In genomic region chr4:42879829-42880676, GRCm38 (mm10) we compare ENCODE assay signal across 12 mouse cellular contexts. TPM values are rescaled to one million over a fixed set of nuclear protein-coding genes. Genes with fewer than 3 reads are reported as not detected.
DNase-seq lines count a peak whose midpoint lies in the region; ATAC-seq and TF ChIP-seq lines count a peak whose summit lies in the region.
"Had no signal": no experiment of that assay in that cellular context is flagged by ENCODE, and none has a peak within 500 bp of the region (broad histone marks: within the 10 kb centered on the region; RNA-seq: fewer than 3 reads in every experiment).

No protein-coding gene starts in this region.

- H3K27me3 ChIP-seq in hindbrain, embryonic 14.5 days (ENCODE audit: control insufficient read depth, insufficient read depth, low read length), result no peaks in the 10 kb centered on the region
- H3K27me3 ChIP-seq in hindbrain, embryonic 10.5 days (ENCODE audit: insufficient read depth, poor library complexity, severe bottlenecking), result peaks cover 8% of the 10 kb centered on the region; the same call in 1 of the 2 replicates
- no peaks in the 10 kb centered on the region for H3K27me3 ChIP-seq in midbrain, postnatal 0 days (ENCODE audit: insufficient read depth, low read length)
- no peaks in the 10 kb centered on the region for H3K27me3 ChIP-seq in forebrain, postnatal 0 days (ENCODE audit: insufficient read depth, low read length)
- H3K27me3 ChIP-seq in forebrain, embryonic 11.5 days (ENCODE audit: control insufficient read depth, insufficient read depth, low read length), result no peaks in the 10 kb centered on the region

- DNase-seq in hindbrain, embryonic 14.5 days (ENCODE audit: low spot score), result no peak
- DNase-seq in hindbrain, embryonic 10.5 days (ENCODE audit: low spot score), result no peak
- DNase-seq in MN1 (ENCODE audit: low spot score), result peak; percentile 14
- DNase-seq in midbrain, postnatal 0 days (ENCODE audit: low spot score), result peak; percentile 64
- DNase-seq in gastrocnemius, adult 8-10 months (ENCODE audit: low spot score in 2 of 2), result no peak
- DNase-seq in forebrain, postnatal 0 days, result no peak
- no peak for DNase-seq in forebrain, embryonic 11.5 days (ENCODE audit: low spot score)
- DNase-seq: adrenal gland, postnatal 14 days; gastrocnemius, adult 2 months; kidney, adult 11 months had no signal

- no peaks in the 10 kb centered on the region for H3K36me3 ChIP-seq in hindbrain, embryonic 14.5 days (replicated peaks; ENCODE audit: control insufficient read depth, insufficient read depth)
- H3K36me3 ChIP-seq in hindbrain, embryonic 10.5 days, result no peaks in the 10 kb centered on the region
- no peaks in the 10 kb centered on the region for H3K36me3 ChIP-seq in midbrain, postnatal 0 days (ENCODE audit: insufficient read depth, low read length)
- H3K36me3 ChIP-seq in forebrain, postnatal 0 days (ENCODE audit: insufficient read depth), result no peaks in the 10 kb centered on the region
- no peaks in the 10 kb centered on the region for H3K36me3 ChIP-seq in forebrain, embryonic 11.5 days (ENCODE audit: control insufficient read depth, insufficient read depth, low read length)
- H3K36me3 ChIP-seq: embryonic facial prominence, embryonic 13.5 days had no signal

- TF ChIP-seq CTCF in midbrain, postnatal 0 days (IDR thresholded peaks at IDR 0.05), result no peak
- TF ChIP-seq CTCF in forebrain, postnatal 0 days (IDR thresholded peaks at IDR 0.05; ENCODE audit: low read depth), result no peak

- H3K4me1 ChIP-seq in hindbrain, embryonic 14.5 days (replicated peaks; ENCODE audit: control insufficient read depth, insufficient read depth, low read length), result no peaks in the 10 kb centered on the region
- no peaks in the 10 kb centered on the region for H3K4me1 ChIP-seq in hindbrain, embryonic 10.5 days (replicated peaks)
- H3K4me1 ChIP-seq in midbrain, postnatal 0 days (ENCODE audit: insufficient read depth, low read length), result no peaks in the 10 kb centered on the region
- H3K4me1 ChIP-seq in forebrain, postnatal 0 days (ENCODE audit: insufficient read depth), result no peaks in the 10 kb centered on the region
- H3K4me1 ChIP-seq in forebrain, embryonic 11.5 days (replicated peaks; ENCODE audit: control insufficient read depth, insufficient read depth, low read length), result no peaks in the 10 kb centered on the region
- H3K4me1 ChIP-seq: embryonic facial prominence, embryonic 13.5 days had no signal

- no peaks in the 10 kb centered on the region for H3K9me3 ChIP-seq in hindbrain, embryonic 14.5 days (ENCODE audit: control insufficient read depth, low read length)
- no peaks in the 10 kb centered on the region for H3K9me3 ChIP-seq in hindbrain, embryonic 10.5 days
- H3K9me3 ChIP-seq in midbrain, postnatal 0 days (ENCODE audit: low read length), result no peaks in the 10 kb centered on the region
- no peaks in the 10 kb centered on the region for H3K9me3 ChIP-seq in forebrain, postnatal 0 days (ENCODE audit: low read length)
- no peaks in the 10 kb centered on the region for H3K9me3 ChIP-seq in forebrain, embryonic 11.5 days (ENCODE audit: control insufficient read depth, low read length)
- H3K9me3 ChIP-seq: embryonic facial prominence, embryonic 13.5 days had no signal

- H3K4me3 ChIP-seq in hindbrain, embryonic 14.5 days (replicated peaks; ENCODE audit: low read length), result no peak overlapping the region
- H3K4me3 ChIP-seq in hindbrain, embryonic 10.5 days, result no peak overlapping the region
- no peak overlapping the region for H3K4me3 ChIP-seq in midbrain, postnatal 0 days (ENCODE audit: low read depth, low read length)
- H3K4me3 ChIP-seq in forebrain, postnatal 0 days (ENCODE audit: low read depth, low read length), result no peak overlapping the region
- H3K4me3 ChIP-seq in forebrain, embryonic 11.5 days (ENCODE audit: low read depth, low read length), result no peak overlapping the region
- H3K4me3 ChIP-seq: embryonic facial prominence, embryonic 13.5 days; gastrocnemius, adult 2 months had no signal

- ATAC-seq in hindbrain, embryonic 14.5 days (ENCODE audit: low FRiP score), result no peak
- ATAC-seq in granulocyte monocyte progenitor cell, adult 5-6 weeks (replicated peaks; ENCODE audit: poor library complexity, severe bottlenecking), result peak; percentile 82
- ATAC-seq in midbrain, postnatal 0 days (ENCODE audit: low FRiP score), result no peak
- no peak for ATAC-seq in forebrain, postnatal 0 days
- ATAC-seq in forebrain, embryonic 11.5 days (replicated peaks; ENCODE audit: low FRiP score), result no peak

- WGBS in hindbrain, embryonic 14.5 days, result 74% methylated on average over 16 of the region's 16 CpGs
- 88% methylated on average over 16 of the region's 16 CpGs for WGBS in hindbrain, embryonic 10.5 days
- 80% methylated on average over 16 of the region's 16 CpGs for WGBS in midbrain, postnatal 0 days
- 83% methylated on average over 16 of the region's 16 CpGs for WGBS in forebrain, postnatal 0 days
- WGBS in forebrain, embryonic 11.5 days, result 89% methylated on average over 16 of the region's 16 CpGs

- H3K27ac ChIP-seq in hindbrain, embryonic 14.5 days, result peak overlapping the region; percentile 54
- no peak overlapping the region for H3K27ac ChIP-seq in hindbrain, embryonic 10.5 days
- no peak overlapping the region for H3K27ac ChIP-seq in midbrain, postnatal 0 days (ENCODE audit: low read depth, low read length)
- H3K27ac ChIP-seq in forebrain, postnatal 0 days (ENCODE audit: low read depth, low read length), result no peak overlapping the region
- H3K27ac ChIP-seq in forebrain, embryonic 11.5 days (ENCODE audit: low read depth, low read length), result no peak overlapping the region
- H3K27ac ChIP-seq: embryonic facial prominence, embryonic 13.5 days; gastrocnemius, adult 2 months had no signal

- H3K4me2 ChIP-seq in hindbrain, embryonic 14.5 days (replicated peaks), result no peak overlapping the region
- no peak overlapping the region for H3K4me2 ChIP-seq in midbrain, postnatal 0 days (ENCODE audit: low read depth, low read length, poor library complexity, severe bottlenecking)
- H3K4me2 ChIP-seq in forebrain, postnatal 0 days (ENCODE audit: low read depth), result no peak overlapping the region
- no peak overlapping the region for H3K4me2 ChIP-seq in forebrain, embryonic 11.5 days (ENCODE audit: low read depth, low read length, severe bottlenecking)
- H3K4me2 ChIP-seq: embryonic facial prominence, embryonic 13.5 days had no signal

- no peak overlapping the region for H3K9ac ChIP-seq in hindbrain, embryonic 14.5 days
- no peak overlapping the region for H3K9ac ChIP-seq in midbrain, postnatal 0 days (replicated peaks; ENCODE audit: low read length, poor library complexity, severe bottlenecking)
- H3K9ac ChIP-seq in forebrain, postnatal 0 days, result no peak overlapping the region
- no peak overlapping the region for H3K9ac ChIP-seq in forebrain, embryonic 11.5 days (ENCODE audit: low read length)
- H3K9ac ChIP-seq: embryonic facial prominence, embryonic 13.5 days had no signal

RNA-seq across cellular contexts. Expression of gene Fam205c, which starts 6.0 kb away (rescaled TPM):
- 1.5 and 2.4 TPM in 2 replicates for polyA plus RNA-seq in hindbrain, embryonic 14.5 days (2014; fragmentation: Nextera tagmentation; extraction: Ambion mirVana)
- polyA plus RNA-seq in hindbrain, embryonic 10.5 days (2016; fragmentation: Nextera tagmentation; extraction: Ambion mirVana), result 1.1 TPM in 1 of 2 replicates, not detected in the other
- not detected in 2 replicates for total RNA-seq in granulocyte monocyte progenitor cell, adult 5-6 weeks (2014; fragmentation: Nextera tagmentation)
- not detected in 2 replicates for total RNA-seq in granulocyte monocyte progenitor cell, adult 5-6 weeks (2017)
- not detected in 2 replicates for total RNA-seq in midbrain, postnatal 0 days (2014; rRNA removed)
- polyA plus RNA-seq in midbrain, postnatal 0 days (2015; fragmentation: Nextera tagmentation; extraction: Ambion mirVana), result 2.1 and 4.4 TPM in 2 replicates
- under 1 TPM; 0.53 to 0.75 (median 0.56) TPM for total RNA-seq in gastrocnemius, adult 8-10 months (2022)
- total RNA-seq in forebrain, postnatal 0 days (2014; rRNA removed), result not detected in 2 replicates
- polyA plus RNA-seq in forebrain, postnatal 0 days (2015; fragmentation: Nextera tagmentation; extraction: Ambion mirVana), result 1.8 and 3.2 TPM in 2 replicates
- polyA plus RNA-seq in forebrain, embryonic 11.5 days (2014; fragmentation: Nextera tagmentation; extraction: Ambion mirVana), result 0.84 and 1.00 TPM in 2 replicates
- total RNA-seq: adrenal gland, postnatal 14 days had no signal

RNA-seq across cellular contexts. Expression of gene Gm12394, which starts 23.5 kb away (rescaled TPM):
- polyA plus RNA-seq in hindbrain, embryonic 14.5 days (2014; fragmentation: Nextera tagmentation; extraction: Ambion mirVana), result 0.62 and 0.73 TPM in 2 replicates
- polyA plus RNA-seq in hindbrain, embryonic 10.5 days (2016; fragmentation: Nextera tagmentation; extraction: Ambion mirVana), result 0.67 TPM in 1 of 2 replicates, not detected in the other
- total RNA-seq in granulocyte monocyte progenitor cell, adult 5-6 weeks (2014; fragmentation: Nextera tagmentation), result not detected in 2 replicates
- total RNA-seq in granulocyte monocyte progenitor cell, adult 5-6 weeks (2017), result not detected in 2 replicates
- 0.09 and 0.16 TPM in 2 replicates for total RNA-seq in midbrain, postnatal 0 days (2014; rRNA removed)
- 0.21 and 0.71 TPM in 2 replicates for polyA plus RNA-seq in midbrain, postnatal 0 days (2015; fragmentation: Nextera tagmentation; extraction: Ambion mirVana)
- not detected for total RNA-seq in gastrocnemius, adult 8-10 months (2022)
- 0.23 TPM in 1 of 2 replicates, not detected in the other for total RNA-seq in forebrain, postnatal 0 days (2014; rRNA removed)
- polyA plus RNA-seq in forebrain, postnatal 0 days (2015; fragmentation: Nextera tagmentation; extraction: Ambion mirVana), result 0.16 and 0.41 TPM in 2 replicates
- polyA plus RNA-seq in forebrain, embryonic 11.5 days (2014; fragmentation: Nextera tagmentation; extraction: Ambion mirVana), result 0.33 and 0.43 TPM in 2 replicates
- total RNA-seq: adrenal gland, postnatal 14 days; gastrocnemius, adult 2 months had no signal

RNA-seq across cellular contexts. Expression of gene Fam205a1, which starts 26.4 kb away (rescaled TPM):
- polyA plus RNA-seq in hindbrain, embryonic 14.5 days (2014; fragmentation: Nextera tagmentation; extraction: Ambion mirVana), result 0.10 and 0.12 TPM in 2 replicates
- polyA plus RNA-seq in hindbrain, embryonic 10.5 days (2016; fragmentation: Nextera tagmentation; extraction: Ambion mirVana), result not detected in 2 replicates
- not detected in 2 replicates for total RNA-seq in granulocyte monocyte progenitor cell, adult 5-6 weeks (2014; fragmentation: Nextera tagmentation)
- total RNA-seq in granulocyte monocyte progenitor cell, adult 5-6 weeks (2017), result not detected in 2 replicates
- not detected in 2 replicates for total RNA-seq in midbrain, postnatal 0 days (2014; rRNA removed)
- not detected in 2 replicates for polyA plus RNA-seq in midbrain, postnatal 0 days (2015; fragmentation: Nextera tagmentation; extraction: Ambion mirVana)
- total RNA-seq in gastrocnemius, adult 8-10 months (2022), result not detected
- total RNA-seq in forebrain, postnatal 0 days (2014; rRNA removed), result not detected in 2 replicates
- 0.05 TPM in 1 of 2 replicates, not detected in the other for polyA plus RNA-seq in forebrain, postnatal 0 days (2015; fragmentation: Nextera tagmentation; extraction: Ambion mirVana)
- polyA plus RNA-seq in forebrain, embryonic 11.5 days (2014; fragmentation: Nextera tagmentation; extraction: Ambion mirVana), result 0.08 and 0.28 TPM in 2 replicates
- total RNA-seq: adrenal gland, postnatal 14 days; gastrocnemius, adult 2 months had no signal
- polyA plus RNA-seq: embryonic facial prominence, embryonic 13.5 days had no signal

RNA-seq across cellular contexts. Expression of gene Phf24, which starts 36.4 kb away (rescaled TPM):
- 43.5 and 47.8 TPM in 2 replicates for polyA plus RNA-seq in hindbrain, embryonic 14.5 days (2014; fragmentation: Nextera tagmentation; extraction: Ambion mirVana)
- 1.6 and 2.5 TPM in 2 replicates for polyA plus RNA-seq in hindbrain, embryonic 10.5 days (2016; fragmentation: Nextera tagmentation; extraction: Ambion mirVana)
- total RNA-seq in granulocyte monocyte progenitor cell, adult 5-6 weeks (2014; fragmentation: Nextera tagmentation), result 0.11 and 0.21 TPM in 2 replicates
- 0.04 and 1.0 TPM in 2 replicates for total RNA-seq in granulocyte monocyte progenitor cell, adult 5-6 weeks (2017)
- total RNA-seq in midbrain, postnatal 0 days (2014; rRNA removed), result 130 and 148 TPM in 2 replicates
- polyA plus RNA-seq in midbrain, postnatal 0 days (2015; fragmentation: Nextera tagmentation; extraction: Ambion mirVana), result 44.4 and 45.0 TPM in 2 replicates
- total RNA-seq in gastrocnemius, adult 8-10 months (2022), result under 1 TPM; 0.27 to 0.67 (median 0.50) TPM
- total RNA-seq in forebrain, postnatal 0 days (2014; rRNA removed), result 77.2 and 82.7 TPM in 2 replicates
- 38.2 and 42.3 TPM in 2 replicates for polyA plus RNA-seq in forebrain, postnatal 0 days (2015; fragmentation: Nextera tagmentation; extraction: Ambion mirVana)
- 1.3 and 2.1 TPM in 2 replicates for polyA plus RNA-seq in forebrain, embryonic 11.5 days (2014; fragmentation: Nextera tagmentation; extraction: Ambion mirVana)

Comparison
In these comparisons a context has a peak if more than half of its experiments do, and no peak if none do; other contexts are left out.
1. DNase-seq: peak in MN1 (single experiment) and midbrain, postnatal 0 days (single experiment); none in hindbrain, embryonic 14.5 days (single experiment), hindbrain, embryonic 10.5 days (single experiment), gastrocnemius, adult 8-10 months (0 of 2), forebrain, postnatal 0 days (single experiment) and forebrain, embryonic 11.5 days (single experiment).